Mouse (Mus musculus): ENCODE data around the gene Ctnna2. TPM values are rescaled to one million over a fixed set of nuclear protein-coding genes. Genes with fewer than 3 reads are reported as not detected.

Gene Ctnna2
- polyA plus RNA-seq, 1 experiment: 0.70 TPM

DNA sequence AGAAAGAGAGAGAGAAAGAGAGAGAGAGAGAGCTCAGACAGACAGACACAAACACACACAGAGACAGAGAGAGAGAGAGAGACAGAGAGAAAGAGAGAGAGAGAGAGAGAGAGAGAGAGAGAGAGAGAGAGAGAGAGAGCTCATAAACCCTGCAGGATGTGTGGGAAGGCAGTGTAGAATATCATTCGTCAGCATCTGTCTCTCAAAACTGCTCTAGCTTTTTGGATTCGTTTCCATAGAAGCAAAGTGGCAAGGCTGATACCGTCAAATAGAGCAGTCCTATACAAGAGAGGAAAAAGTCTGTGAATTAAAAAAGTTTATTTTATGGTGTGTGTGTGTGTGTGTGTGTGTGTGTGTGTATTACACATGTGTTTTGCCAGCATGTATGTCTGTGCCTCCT is 769.6 kb downstream of the Ctnna2 start:
- no peaks in the 10 kb centered on the region for H3K4me1 ChIP-seq (replicated peaks; ENCODE audit: control insufficient read depth, insufficient read depth, low read length)
- no peak overlapping the region for H3K4me3 ChIP-seq (ENCODE audit: control insufficient read depth, insufficient read depth, low read length)
- no peaks in the 10 kb centered on the region for H3K36me3 ChIP-seq (ENCODE audit: control insufficient read depth, insufficient read depth, low read length)
- 70% methylated on average over 3 of the region's 3 CpGs for WGBS
- DNase-seq: no peak
- H3K27me3 ChIP-seq (ENCODE audit: control insufficient read depth, insufficient read depth, low read length): no peaks in the 10 kb centered on the region
- TF ChIP-seq CTCF (IDR thresholded peaks at IDR 0.05; ENCODE audit: borderline replicate concordance, control insufficient read depth, extremely low read depth, insufficient read depth, low read length, poor library complexity): no peak
- TF ChIP-seq POLR2A (IDR thresholded peaks at IDR 0.05; ENCODE audit: control insufficient read depth, extremely low read depth, insufficient read depth, low read length, poor library complexity): no peak
- no peak overlapping the region for H3K27ac ChIP-seq (ENCODE audit: control insufficient read depth, insufficient read depth, low read length)

DNA sequence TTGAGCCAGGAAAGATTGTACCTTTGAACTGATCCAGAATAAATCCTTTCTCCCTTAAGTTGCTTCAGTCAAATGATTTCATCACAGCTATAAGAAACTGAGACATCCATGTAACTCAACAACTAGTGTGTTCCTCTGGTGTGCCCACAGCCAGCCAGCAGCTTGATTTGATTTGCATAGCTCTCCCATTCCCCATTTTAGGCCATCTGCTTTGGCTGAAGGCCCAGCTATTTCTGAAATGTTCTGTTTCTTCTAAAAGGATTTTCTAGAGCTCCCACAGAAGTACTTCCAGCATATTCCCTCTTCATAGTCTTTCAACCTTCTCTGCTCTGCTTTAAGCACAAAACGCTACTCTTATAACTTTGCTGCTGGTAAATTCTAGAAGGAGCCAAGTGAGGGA is 770.3 kb downstream of the Ctnna2 start:
- Histone ChIP-seq H3K27me3 (ENCODE audit: control insufficient read depth, insufficient read depth, low read length) (no peaks in the 10 kb centered on the region), H3K4me1 (replicated peaks; ENCODE audit: control insufficient read depth, insufficient read depth, low read length) (no peaks in the 10 kb centered on the region), H3K4me3 (ENCODE audit: control insufficient read depth, insufficient read depth, low read length) (no peak overlapping the region), H3K27ac (ENCODE audit: control insufficient read depth, insufficient read depth, low read length) (no peak overlapping the region), H3K36me3 (ENCODE audit: control insufficient read depth, insufficient read depth, low read length) (no peaks in the 10 kb centered on the region)
- DNase-seq: no peak
- TF ChIP-seq CTCF (IDR thresholded peaks at IDR 0.05; ENCODE audit: borderline replicate concordance, control insufficient read depth, extremely low read depth, insufficient read depth, low read length, poor library complexity): no peak
- no peak for TF ChIP-seq POLR2A (IDR thresholded peaks at IDR 0.05; ENCODE audit: control insufficient read depth, extremely low read depth, insufficient read depth, low read length, poor library complexity)
- WGBS: 88% methylated on average over 1 of the region's 1 CpGs

DNA sequence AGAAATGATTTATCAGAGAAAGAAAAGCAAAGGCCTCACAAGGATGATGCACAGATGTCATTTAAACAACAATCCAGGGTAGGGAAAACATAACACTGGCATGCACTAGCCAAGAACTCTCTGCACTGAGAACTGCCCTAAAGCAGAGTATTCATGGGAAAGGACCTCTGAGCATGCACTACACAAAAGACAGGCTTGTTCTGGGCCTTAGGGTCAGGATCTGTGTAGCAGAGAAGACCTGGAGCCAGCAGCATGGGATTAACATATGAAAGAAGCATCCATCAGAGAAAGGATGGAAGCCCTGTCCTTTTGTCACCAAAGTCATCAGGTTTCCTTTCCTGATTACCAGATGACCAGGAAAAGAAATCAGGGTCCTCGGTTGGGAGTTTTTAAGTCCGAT is 780.1 kb downstream of the Ctnna2 start:
- H3K27ac ChIP-seq (ENCODE audit: control insufficient read depth, insufficient read depth, low read length): no peak overlapping the region
- no peaks in the 10 kb centered on the region for H3K4me1 ChIP-seq (replicated peaks; ENCODE audit: control insufficient read depth, insufficient read depth, low read length)
- no peaks in the 10 kb centered on the region for H3K27me3 ChIP-seq (ENCODE audit: control insufficient read depth, insufficient read depth, low read length)
- no peak overlapping the region for H3K4me3 ChIP-seq (ENCODE audit: control insufficient read depth, insufficient read depth, low read length)
- H3K36me3 ChIP-seq (ENCODE audit: control insufficient read depth, insufficient read depth, low read length): no peaks in the 10 kb centered on the region
- 96% methylated on average over 2 of the region's 2 CpGs for WGBS
- TF ChIP-seq POLR2A (IDR thresholded peaks at IDR 0.05; ENCODE audit: control insufficient read depth, extremely low read depth, insufficient read depth, low read length, poor library complexity) (no peak), CTCF (IDR thresholded peaks at IDR 0.05; ENCODE audit: borderline replicate concordance, control insufficient read depth, extremely low read depth, insufficient read depth, low read length, poor library complexity) (no peak)
- no peak for DNase-seq

DNA sequence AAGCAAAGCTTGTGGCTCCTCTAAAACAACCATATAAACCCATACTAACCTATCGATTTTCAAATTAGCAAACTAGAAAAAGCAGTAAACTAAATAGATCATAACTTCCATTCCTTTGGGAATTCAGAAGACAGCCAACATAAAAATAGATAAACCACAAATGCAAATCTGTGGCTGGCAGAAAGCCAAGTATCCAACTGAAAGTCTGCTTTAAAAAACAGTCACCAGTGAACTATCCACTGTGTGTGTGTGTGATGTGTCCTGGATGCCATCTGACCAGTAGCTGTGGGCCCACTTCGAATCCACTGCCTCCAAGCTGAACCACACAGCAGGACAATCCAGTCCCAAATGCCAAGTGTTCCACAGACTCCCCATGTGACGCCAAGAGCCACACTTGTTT is 782.8 kb downstream of the Ctnna2 start:
- TF ChIP-seq POLR2A (IDR thresholded peaks at IDR 0.05; ENCODE audit: control insufficient read depth, extremely low read depth, insufficient read depth, low read length, poor library complexity): no peak
- no peak for TF ChIP-seq CTCF (IDR thresholded peaks at IDR 0.05; ENCODE audit: borderline replicate concordance, control insufficient read depth, extremely low read depth, insufficient read depth, low read length, poor library complexity)
- Histone ChIP-seq H3K27ac (ENCODE audit: control insufficient read depth, insufficient read depth, low read length) (no peak overlapping the region), H3K27me3 (ENCODE audit: control insufficient read depth, insufficient read depth, low read length) (no peaks in the 10 kb centered on the region), H3K4me3 (ENCODE audit: control insufficient read depth, insufficient read depth, low read length) (no peak overlapping the region), H3K36me3 (ENCODE audit: control insufficient read depth, insufficient read depth, low read length) (no peaks in the 10 kb centered on the region), H3K4me1 (replicated peaks; ENCODE audit: control insufficient read depth, insufficient read depth, low read length) (no peaks in the 10 kb centered on the region)
- no peak for DNase-seq
- 78% methylated on average over 3 of the region's 3 CpGs for WGBS

DNA sequence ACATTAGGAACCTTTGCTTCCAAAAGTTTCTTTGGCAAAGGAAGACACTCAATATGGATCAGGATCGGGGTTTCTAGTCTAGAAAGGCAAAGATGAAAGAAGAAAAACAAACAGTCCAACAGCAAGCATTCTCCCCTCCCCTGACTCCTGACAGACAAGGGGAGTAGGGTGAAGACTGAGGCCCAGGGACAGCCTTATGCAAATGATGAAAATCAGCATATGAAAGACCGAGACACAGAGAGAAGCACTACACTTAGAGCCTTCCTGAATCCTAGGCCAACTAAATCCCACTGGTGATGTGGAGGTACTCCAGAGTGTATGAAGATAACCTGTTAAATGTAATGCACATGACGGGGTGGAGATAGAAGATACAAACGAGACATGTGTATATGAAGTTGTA is 787.9 kb downstream of the Ctnna2 start:
- Histone ChIP-seq H3K27me3 (ENCODE audit: control insufficient read depth, insufficient read depth, low read length) (no peaks in the 10 kb centered on the region), H3K27ac (ENCODE audit: control insufficient read depth, insufficient read depth, low read length) (no peak overlapping the region), H3K36me3 (ENCODE audit: control insufficient read depth, insufficient read depth, low read length) (no peaks in the 10 kb centered on the region), H3K4me3 (ENCODE audit: control insufficient read depth, insufficient read depth, low read length) (no peak overlapping the region), H3K4me1 (replicated peaks; ENCODE audit: control insufficient read depth, insufficient read depth, low read length) (no peaks in the 10 kb centered on the region)
- WGBS: 91% methylated on average over 4 of the region's 4 CpGs
- TF ChIP-seq POLR2A (IDR thresholded peaks at IDR 0.05; ENCODE audit: control insufficient read depth, extremely low read depth, insufficient read depth, low read length, poor library complexity): no peak
- no peak for TF ChIP-seq CTCF (IDR thresholded peaks at IDR 0.05; ENCODE audit: borderline replicate concordance, control insufficient read depth, extremely low read depth, insufficient read depth, low read length, poor library complexity)
- DNase-seq: no peak

DNA sequence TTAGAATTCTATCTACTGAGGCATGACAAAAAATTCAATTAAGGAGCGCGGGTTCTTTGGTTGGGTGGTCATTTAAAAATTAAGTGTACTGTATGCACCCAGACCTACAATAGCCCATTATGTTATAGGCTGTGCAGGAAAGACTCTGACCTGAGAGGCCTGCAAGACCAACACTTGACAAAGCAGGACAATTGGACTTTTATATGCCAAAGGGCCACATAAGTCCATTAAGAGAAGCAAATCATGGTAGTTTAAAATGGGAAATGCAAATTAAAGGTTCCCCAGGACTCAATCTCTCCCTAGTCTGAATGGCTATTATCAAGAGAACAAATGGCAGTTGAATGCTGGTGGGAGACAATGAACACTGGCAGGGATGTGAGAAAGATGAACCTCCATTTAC is 790.9 kb downstream of the Ctnna2 start:
- DNase-seq: no peak
- H3K27ac ChIP-seq (ENCODE audit: control insufficient read depth, insufficient read depth, low read length): no peak overlapping the region
- no peak for TF ChIP-seq POLR2A (IDR thresholded peaks at IDR 0.05; ENCODE audit: control insufficient read depth, extremely low read depth, insufficient read depth, low read length, poor library complexity)
- 99% methylated on average over 2 of the region's 2 CpGs for WGBS
- H3K27me3 ChIP-seq (ENCODE audit: control insufficient read depth, insufficient read depth, low read length): no peaks in the 10 kb centered on the region
- H3K36me3 ChIP-seq (ENCODE audit: control insufficient read depth, insufficient read depth, low read length): no peaks in the 10 kb centered on the region
- no peaks in the 10 kb centered on the region for H3K4me1 ChIP-seq (replicated peaks; ENCODE audit: control insufficient read depth, insufficient read depth, low read length)
- H3K4me3 ChIP-seq (ENCODE audit: control insufficient read depth, insufficient read depth, low read length): no peak overlapping the region

DNA sequence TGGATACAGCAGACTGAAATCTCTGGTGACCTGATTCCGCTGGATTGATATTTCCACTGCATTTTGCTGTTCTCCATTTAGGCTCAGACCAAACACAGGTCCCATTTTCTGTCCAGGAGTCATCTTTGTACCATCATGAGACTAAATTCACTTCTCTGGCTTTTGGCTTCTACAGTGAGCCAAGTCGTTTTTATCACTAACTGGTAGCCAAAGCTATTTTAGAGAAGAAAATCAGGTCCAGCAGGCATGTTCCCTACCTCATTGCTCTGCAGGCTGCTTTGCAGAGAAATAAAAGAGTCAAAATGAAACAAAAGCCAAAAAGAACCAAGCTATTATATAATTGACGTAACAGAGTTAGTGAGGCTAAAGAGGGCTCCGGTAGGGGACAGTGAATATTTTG is 793.7 kb downstream of the Ctnna2 start:
- DNase-seq: no peak
- no peaks in the 10 kb centered on the region for H3K27me3 ChIP-seq (ENCODE audit: control insufficient read depth, insufficient read depth, low read length)
- H3K4me1 ChIP-seq (replicated peaks; ENCODE audit: control insufficient read depth, insufficient read depth, low read length): no peaks in the 10 kb centered on the region
- 93% methylated on average over 4 of the region's 4 CpGs for WGBS
- TF ChIP-seq CTCF (IDR thresholded peaks at IDR 0.05; ENCODE audit: borderline replicate concordance, control insufficient read depth, extremely low read depth, insufficient read depth, low read length, poor library complexity) (no peak), POLR2A (IDR thresholded peaks at IDR 0.05; ENCODE audit: control insufficient read depth, extremely low read depth, insufficient read depth, low read length, poor library complexity) (no peak)
- no peak overlapping the region for H3K27ac ChIP-seq (ENCODE audit: control insufficient read depth, insufficient read depth, low read length)
- H3K36me3 ChIP-seq (ENCODE audit: control insufficient read depth, insufficient read depth, low read length): no peaks in the 10 kb centered on the region
- H3K4me3 ChIP-seq (ENCODE audit: control insufficient read depth, insufficient read depth, low read length): no peak overlapping the region

Data from thymus, adult 2 months (tissue).